Mouse (Mus musculus) lung, adult 2 months (tissue): ENCODE measurements at regions not wholly inside any gene's neighbourhood (a gene's known extent, or its start where the extent isn't known, plus 50 kb on each side); places are given as distances from the start of the nearest gene placed in this dataset.

Experiments used
- CTCF ChIP-seq: fragments of 200-500 bp; IDR thresholded peaks from 2 replicates; pipeline ENCODE4 v1.5.1; 2011; ENCODE audit warnings: mild to moderate bottlenecking, low read length, control low read depth; ENCODE audit not compliant: insufficient read depth
- POLR2A ChIP-seq: fragments of 200-500 bp; IDR thresholded peaks from 2 replicates; pipeline ENCODE4 v1.6.1; 2011; ENCODE audit warnings: low read depth, mild to moderate bottlenecking, control low read depth, low read length, borderline replicate concordance; ENCODE audit errors: extremely low read depth

GRCm38 (mm10) chr4:31197852-31198251, 766.0 kb upstream of the Map3k7 start:
- no peak for TF ChIP-seq POLR2A
- TF ChIP-seq CTCF: no peak
